Mouse (Mus musculus) megakaryocyte, embryonic 14.5 days (primary cell): Measurements from ENCODE around the gene Atp5j2.

Source experiments
- FLI1 ChIP-seq: IDR thresholded peaks from 2 replicates; pipeline ENCODE4 v1.6.1; 2012; ENCODE audit warnings: low read length, inconsistent platforms, mixed read lengths
- GATA1 ChIP-seq: IDR thresholded peaks from 3 replicates; pipeline ENCODE4 v1.6.1; 2012; ENCODE audit warnings: mixed read lengths, low read length, inconsistent platforms, borderline replicate concordance

- TF ChIP-seq GATA1: no peak
- TF ChIP-seq FLI1: no peak
Observed at GRCm38 (mm10) chr5:145202446-145202845, 10.6 kb upstream of the Atp5j2 start.
